Mouse (Mus musculus) megakaryocyte progenitor cell, adult 5-6 weeks (primary cell): ENCODE results near the gene Tnc. TPM values are rescaled to one million over a fixed set of nuclear protein-coding genes. Genes with fewer than 3 reads are reported as not detected.

Source experiments
- total RNA-seq, 2 experiments: library from RNA; stranded (forward) in 1 of 2; stranded (reverse) in 1 of 2; fragments of 157-497, 149-512 nt in 1 of 2; fragments of 200-1000 nt in 1 of 2; gene quantifications; 2 replicates each; pipeline versions ENCODE4 v1.2.3 to v1.2.4; 2015 to 2017

Tnc gene
- total RNA-seq, 2 experiments from 2014 or later: 0.02 to 0.08 TPM

Other genes starting within 250 kb of the Tnc start
- 0.81 and 1.3 TPM in 2 replicates for gene Tnfsf8, start 185.7 kb downstream of the Tnc start, total RNA-seq (2015)
- 0.58 and 1.2 TPM in 2 replicates for gene Tnfsf8, start 185.7 kb downstream of the Tnc start, total RNA-seq (2017)